Mouse (Mus musculus) stomach, postnatal 0 days (tissue): ENCODE measurements around the gene Nrgn. TPM values are rescaled to one million over a fixed set of nuclear protein-coding genes. Genes with fewer than 3 reads are reported as not detected.

Source experiments
- ATAC-seq: fragments of 200-750 bp; cut with Nextera tagmentation; 2 replicates; pipeline ENCODE4 v1.8.0; 2017; ENCODE audit not compliant: low FRiP score, low TSS enrichment
- DNase-seq: peaks from one replicate; pipeline ENCODE4 v3.0.0-alpha.2; 2016; ENCODE audit warnings: low spot score
- H3K27ac ChIP-seq: fragments of 300-500 bp; sonication (generic); replicated peaks from 2 replicates; pipeline ENCODE4 v1.5.1; 2014; ENCODE audit warnings: mild to moderate bottlenecking, control low read depth
- H3K27me3 ChIP-seq: fragments of 300-500 bp; sonication (generic); 2 replicates; pipeline ENCODE4 v1.6.1; 2014; ENCODE audit warnings: low read length; ENCODE audit not compliant: control insufficient read depth, insufficient read depth
- H3K36me3 ChIP-seq: fragments of 300-500 bp; sonication (generic); 2 replicates; pipeline ENCODE4 v1.6.1; 2014; ENCODE audit warnings: low read length, mixed read lengths; ENCODE audit not compliant: control insufficient read depth, insufficient read depth
- H3K4me1 ChIP-seq: fragments of 300-500 bp; sonication (generic); replicated peaks from 2 replicates; pipeline ENCODE4 v1.6.1; 2014; ENCODE audit warnings: antibody characterized with exemption; ENCODE audit not compliant: control insufficient read depth, insufficient read depth
- H3K4me2 ChIP-seq: fragments of 300-500 bp; sonication (generic); replicated peaks from 2 replicates; pipeline ENCODE4 v1.6.1; 2014; ENCODE audit warnings: low read depth, mild to moderate bottlenecking, control low read depth, moderate library complexity
- H3K4me3 ChIP-seq: fragments of 300-500 bp; sonication (generic); 2 replicates; pipeline ENCODE4 v1.5.1; 2014; ENCODE audit warnings: low read depth, low read length, control low read depth
- H3K9ac ChIP-seq: fragments of 300-500 bp; sonication (generic); 2 replicates; pipeline ENCODE4 v1.6.1; 2014; ENCODE audit warnings: mild to moderate bottlenecking, low read length, control low read depth, mixed read lengths
- H3K9me3 ChIP-seq: fragments of 300-500 bp; sonication (generic); 2 replicates; pipeline ENCODE4 v1.6.1; 2016; ENCODE audit warnings: low read length; ENCODE audit not compliant: control insufficient read depth
- CTCF ChIP-seq: IDR thresholded peaks from 2 replicates; pipeline ENCODE4 v1.5.1; 2016; ENCODE audit warnings: antibody characterized with exemption, low read depth, mild to moderate bottlenecking, moderate library complexity
- EP300 ChIP-seq: optimal IDR thresholded peaks from 2 replicates; pipeline ENCODE3; 2016; ENCODE audit warnings: antibody characterized with exemption
- WGBS: fragments of 180-500 bp; shearing (Covaris S2); extraction: QIAGEN DNeasy Blood & Tissue Kit; methylation state at CpG from one replicate; pipeline ENCODE4 v1.1.7; 2014; 5-methylcytosine and 5-hydroxymethylcytosine counted together
- polyA plus RNA-seq: library from polyadenylated mRNA; unstranded; fragments of >200 nt; fragmentation: Nextera tagmentation; extraction: Ambion mirVana; gene quantifications from 2 replicates; pipeline ENCODE4 v1.2.1, GENCODE M21; 2015

Gene Nrgn
- polyA plus RNA-seq, 1 experiment from 2014 or later: 2.3 TPM

DNA sequence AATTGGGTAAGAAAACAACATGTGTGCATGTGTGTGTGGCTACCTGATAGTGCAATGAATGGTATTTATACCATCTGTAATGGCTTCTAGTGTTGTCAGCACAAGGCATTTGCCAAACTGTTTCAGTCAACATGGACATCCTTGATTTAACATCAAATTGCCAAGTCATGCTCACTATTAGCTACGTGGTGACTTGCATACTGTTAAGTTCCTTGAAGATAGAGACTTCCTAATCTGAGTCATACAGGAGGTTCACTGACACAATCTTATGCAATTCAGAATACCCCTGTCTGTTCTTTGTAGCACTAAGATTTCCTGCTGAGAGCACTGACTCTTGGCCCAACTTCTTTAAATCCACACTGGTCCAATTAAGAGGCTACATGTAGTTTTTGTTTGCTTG lies 35.2 kb downstream of the Nrgn start:
- no peak for DNase-seq
- Histone ChIP-seq H3K36me3 (peaks cover 2% of the 10 kb centered on the region; the same call in 1 of the 2 replicates), H3K27ac (no peak overlapping the region), H3K9ac (no peak overlapping the region), H3K27me3 (no peaks in the 10 kb centered on the region), H3K4me3 (no peak overlapping the region), H3K4me1 (0 out of 2 replicates have a peak, but pooled peaks cover 4% of the 10 kb centered on the region), H3K9me3 (no peaks in the 10 kb centered on the region), H3K4me2 (no peak overlapping the region)
- ATAC-seq: peak; percentile 63; the same call in 1 of the 2 replicates
- WGBS: 78% methylated on average over 1 of the region's 1 CpGs
- TF ChIP-seq EP300 (no peak), CTCF (no peak)

DNA sequence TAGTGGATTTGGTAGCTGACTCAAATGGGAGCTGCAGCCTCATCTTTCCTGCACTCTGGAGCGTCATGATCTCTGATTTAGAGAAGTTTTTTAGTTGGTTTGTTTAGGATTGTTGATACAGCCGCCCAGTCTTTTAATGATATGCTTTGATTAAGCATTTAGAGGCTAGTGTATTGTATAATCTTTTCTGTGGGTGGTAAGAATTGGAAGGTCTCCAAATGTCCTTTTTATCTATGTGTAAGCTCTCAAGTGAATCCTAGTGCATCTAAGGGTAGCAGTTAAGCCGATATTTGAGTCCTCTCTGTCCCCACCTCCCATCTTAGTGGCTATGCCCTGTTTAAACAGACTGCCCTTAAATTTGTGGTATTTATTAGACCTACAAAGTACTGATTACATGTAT lies 38.2 kb downstream of the Nrgn start:
- H3K27me3 ChIP-seq: no peaks in the 10 kb centered on the region
- H3K36me3 ChIP-seq: no peaks in the 10 kb centered on the region
- H3K4me3 ChIP-seq: no peak overlapping the region
- no peak overlapping the region for H3K9ac ChIP-seq
- ATAC-seq (no peak), DNase-seq (no peak)
- H3K9me3 ChIP-seq: no peaks in the 10 kb centered on the region
- TF ChIP-seq EP300 (no peak), CTCF (no peak)
- WGBS: 45% methylated on average over 3 of the region's 3 CpGs
- no peak overlapping the region for H3K27ac ChIP-seq
- H3K4me2 ChIP-seq: no peak overlapping the region
- H3K4me1 ChIP-seq: 0 out of 2 replicates have a peak, but pooled peaks cover 4% of the 10 kb centered on the region

DNA sequence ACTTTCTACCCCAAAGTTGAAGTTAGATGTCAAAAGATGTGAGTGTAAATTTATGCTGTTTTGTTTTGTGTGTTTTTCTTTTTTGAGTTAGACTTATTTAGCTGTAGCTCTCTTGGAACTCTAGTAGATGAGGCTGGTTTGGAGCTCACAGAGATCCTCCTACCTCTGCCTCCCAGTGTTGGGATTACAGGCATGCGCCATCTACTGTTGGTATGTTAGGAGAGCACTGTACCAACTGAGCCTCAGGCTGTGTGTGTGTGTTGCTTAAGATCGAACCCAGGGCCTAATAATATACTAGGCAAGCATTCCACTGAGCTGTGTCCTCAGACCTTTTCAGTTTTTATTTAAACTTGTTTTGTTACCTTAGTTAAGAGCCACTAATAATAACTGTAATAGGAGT lies 40.6 kb downstream of the Nrgn start:
- H3K4me1 ChIP-seq: 0 out of 2 replicates have a peak, but pooled peaks cover 4% of the 10 kb centered on the region
- no peak overlapping the region for H3K27ac ChIP-seq
- DNase-seq (no peak), ATAC-seq (no peak)
- no peaks in the 10 kb centered on the region for H3K9me3 ChIP-seq
- H3K9ac ChIP-seq: no peak overlapping the region
- H3K4me3 ChIP-seq: no peak overlapping the region
- H3K27me3 ChIP-seq: no peaks in the 10 kb centered on the region
- no peak overlapping the region for H3K4me2 ChIP-seq
- TF ChIP-seq EP300: no peak
- TF ChIP-seq CTCF: peak; percentile 31; the same call in 1 of the 2 replicates
- 93% methylated on average over 2 of the region's 2 CpGs for WGBS
- no peaks in the 10 kb centered on the region for H3K36me3 ChIP-seq

DNA sequence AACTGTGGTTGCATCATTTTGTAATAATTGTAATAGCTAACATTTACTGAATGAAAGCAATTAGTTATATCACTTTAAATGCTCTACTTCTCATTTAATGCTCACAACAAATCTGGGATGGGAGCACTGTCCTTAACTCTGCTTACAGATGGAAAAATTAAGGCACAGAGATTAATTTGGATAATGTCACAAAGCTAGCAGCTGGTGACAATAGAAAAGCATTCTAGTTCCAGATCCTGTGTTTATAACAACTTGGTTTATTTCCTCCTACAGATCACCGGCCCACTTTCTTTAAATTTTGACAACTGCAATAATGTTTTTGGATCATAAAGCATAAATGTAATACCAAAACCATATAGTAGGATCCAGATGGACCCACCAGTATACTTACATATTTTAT lies 46.7 kb downstream of the Nrgn start:
- no peak overlapping the region for H3K27ac ChIP-seq
- H3K9ac ChIP-seq: no peak overlapping the region
- no peak for TF ChIP-seq EP300
- TF ChIP-seq CTCF: no peak
- no peaks in the 10 kb centered on the region for H3K36me3 ChIP-seq
- H3K4me3 ChIP-seq: no peak overlapping the region
- H3K4me2 ChIP-seq: no peak overlapping the region
- ATAC-seq: no peak
- DNase-seq: no peak
- 63% methylated on average over 1 of the region's 1 CpGs for WGBS
- no peaks in the 10 kb centered on the region for H3K27me3 ChIP-seq
- H3K4me1 ChIP-seq: no peaks in the 10 kb centered on the region
- no peaks in the 10 kb centered on the region for H3K9me3 ChIP-seq

DNA sequence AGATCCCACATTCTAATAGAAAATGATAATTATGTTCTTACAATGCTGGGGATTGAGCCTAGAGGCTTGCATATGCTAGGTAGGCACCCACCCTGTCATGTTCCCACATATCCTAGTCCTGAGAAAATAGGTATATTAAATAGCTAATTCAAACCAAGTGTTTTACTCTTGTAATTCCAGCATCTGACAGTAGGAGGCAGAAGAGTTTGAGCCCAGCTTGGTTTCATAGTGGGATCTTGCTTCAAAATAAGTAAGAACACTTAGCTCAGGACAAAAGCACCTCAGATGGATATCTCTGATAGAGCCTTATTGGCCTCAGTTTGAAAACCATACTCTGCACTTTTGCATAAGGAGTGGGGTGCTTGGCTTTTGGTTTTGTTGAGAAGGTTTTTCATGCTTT lies 48.4 kb downstream of the Nrgn start:
- Histone ChIP-seq H3K27me3 (no peaks in the 10 kb centered on the region), H3K27ac (no peak overlapping the region), H3K4me1 (no peaks in the 10 kb centered on the region), H3K36me3 (no peaks in the 10 kb centered on the region), H3K4me3 (no peak overlapping the region), H3K4me2 (no peak overlapping the region), H3K9me3 (no peaks in the 10 kb centered on the region), H3K9ac (no peak overlapping the region)
- ATAC-seq (no peak), DNase-seq (no peak)
- TF ChIP-seq CTCF (peak; percentile 14; the same call in 1 of the 2 replicates), EP300 (no peak)

DNA sequence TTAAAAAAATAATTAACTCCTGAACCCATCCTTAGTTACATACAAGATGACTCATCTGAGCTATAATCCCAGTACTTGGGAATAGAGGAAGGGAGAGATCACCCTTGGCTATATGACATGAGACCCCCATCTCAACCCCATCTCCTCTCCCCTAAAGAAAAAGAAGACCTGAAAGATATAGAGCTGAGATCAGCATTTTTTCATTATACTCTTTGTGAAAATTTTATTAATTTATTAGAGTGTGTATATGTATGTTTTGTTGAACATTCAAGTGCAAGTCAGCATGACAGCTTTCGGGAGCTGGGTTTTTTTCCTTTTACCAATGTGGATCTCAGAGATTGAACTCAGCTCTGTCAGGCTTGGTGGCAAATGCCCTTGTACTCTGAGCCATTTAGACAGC lies 51.5 kb downstream of the Nrgn start:
- no peak for TF ChIP-seq EP300
- H3K9me3 ChIP-seq: no peaks in the 10 kb centered on the region
- H3K4me3 ChIP-seq: no peak overlapping the region
- WGBS: 90% methylated on average over 1 of the region's 1 CpGs
- no peak for DNase-seq
- no peaks in the 10 kb centered on the region for H3K36me3 ChIP-seq
- H3K27me3 ChIP-seq: no peaks in the 10 kb centered on the region
- no peaks in the 10 kb centered on the region for H3K4me1 ChIP-seq
- no peak overlapping the region for H3K9ac ChIP-seq
- H3K27ac ChIP-seq: no peak overlapping the region
- ATAC-seq: no peak
- H3K4me2 ChIP-seq: no peak overlapping the region
